In genomic region chr4:126852971-126853370, GRCm38 (mm10) we compare ENCODE assay signal across 25 mouse cellular contexts.
DNase-seq lines count a peak whose midpoint lies in the region; ATAC-seq and TF ChIP-seq lines count a peak whose summit lies in the region.
"Had no signal": no experiment of that assay in that cellular context is flagged by ENCODE, and none has a peak within 500 bp of the region (broad histone marks: within the 10 kb centered on the region; RNA-seq: fewer than 3 reads in every experiment).

No protein-coding gene starts in this region.

- H3K4me2 ChIP-seq in intestine, embryonic 15.5 days (replicated peaks): no peak overlapping the region
- H3K4me2 ChIP-seq in intestine, postnatal 0 days (replicated peaks; ENCODE audit: low read depth): no peak overlapping the region
- H3K4me2 ChIP-seq: embryonic facial prominence, embryonic 12.5 days; forebrain, embryonic 15.5 days; heart, embryonic 15.5 days; hindbrain, embryonic 12.5 days; lung, embryonic 15.5 days; midbrain, embryonic 13.5 days had no signal

- no peak for TF ChIP-seq POLR2A in testis, adult 2 months (IDR thresholded peaks at IDR 0.05; ENCODE audit: control insufficient read depth, low read depth, low read length)

- no peak overlapping the region for H3K4me3 ChIP-seq in intestine, embryonic 15.5 days (replicated peaks)
- no peak overlapping the region for H3K4me3 ChIP-seq in intestine, postnatal 0 days (ENCODE audit: low read depth, low read length)
- peak overlapping the region; percentile 35 for H3K4me3 ChIP-seq in testis, adult 2 months (ENCODE audit: control insufficient read depth, low read depth, low read length)
- H3K4me3 ChIP-seq: embryonic facial prominence, embryonic 12.5 days; forebrain, embryonic 15.5 days; gastrocnemius, adult 2 months; heart, embryonic 15.5 days; hindbrain, embryonic 12.5 days; left cerebral cortex, adult 2 months; lung, embryonic 15.5 days; megakaryocyte, embryonic 14.5 days; midbrain, embryonic 13.5 days had no signal

- H3K4me1 ChIP-seq in intestine, embryonic 15.5 days (replicated peaks): no peaks in the 10 kb centered on the region
- no peaks in the 10 kb centered on the region for H3K4me1 ChIP-seq in intestine, postnatal 0 days (replicated peaks; ENCODE audit: control insufficient read depth, insufficient read depth, low read length)
- no peaks in the 10 kb centered on the region for H3K4me1 ChIP-seq in testis, adult 2 months (ENCODE audit: control insufficient read depth, insufficient read depth, low read length)
- H3K4me1 ChIP-seq: forebrain, embryonic 15.5 days; hindbrain, embryonic 12.5 days; lung, embryonic 15.5 days; midbrain, embryonic 13.5 days had no signal

- H3K27ac ChIP-seq in intestine, embryonic 15.5 days: no peak overlapping the region
- no peak overlapping the region for H3K27ac ChIP-seq in intestine, postnatal 0 days (ENCODE audit: low read depth, low read length)
- no peak overlapping the region for H3K27ac ChIP-seq in testis, adult 2 months (ENCODE audit: control insufficient read depth, insufficient read depth, low read depth, low read length)
- H3K27ac ChIP-seq: embryonic facial prominence, embryonic 12.5 days; forebrain, embryonic 15.5 days; gastrocnemius, adult 2 months; heart, embryonic 15.5 days; hindbrain, embryonic 12.5 days; left cerebral cortex, adult 2 months; lung, embryonic 15.5 days; midbrain, embryonic 13.5 days had no signal

- 62% methylated on average over 11 of the region's 11 CpGs for WGBS in intestine, embryonic 15.5 days
- 72% methylated on average over 11 of the region's 11 CpGs for WGBS in intestine, postnatal 0 days

- no peak for TF ChIP-seq CTCF in intestine, postnatal 0 days (IDR thresholded peaks at IDR 0.05; ENCODE audit: low read depth)
- no peak for TF ChIP-seq CTCF in testis, adult 2 months (IDR thresholded peaks at IDR 0.05; ENCODE audit: control insufficient read depth, insufficient read depth, insufficient replicate concordance, low read depth, low read length)

- no peaks in the 10 kb centered on the region for H3K9me3 ChIP-seq in intestine, embryonic 15.5 days
- H3K9me3 ChIP-seq in intestine, postnatal 0 days (ENCODE audit: control insufficient read depth): no peaks in the 10 kb centered on the region
- H3K9me3 ChIP-seq: embryonic facial prominence, embryonic 12.5 days; forebrain, embryonic 15.5 days; G1E; heart, embryonic 15.5 days; hindbrain, embryonic 12.5 days; lung, embryonic 15.5 days; midbrain, embryonic 13.5 days had no signal

- no peaks in the 10 kb centered on the region for H3K27me3 ChIP-seq in intestine, embryonic 15.5 days (replicated peaks)
- H3K27me3 ChIP-seq in intestine, postnatal 0 days (replicated peaks; ENCODE audit: control insufficient read depth, insufficient read depth, low read length): no peaks in the 10 kb centered on the region
- H3K27me3 ChIP-seq in testis, adult 2 months (ENCODE audit: control insufficient read depth, insufficient read depth, low read length): no peaks in the 10 kb centered on the region
- H3K27me3 ChIP-seq: embryonic facial prominence, embryonic 12.5 days; forebrain, embryonic 15.5 days; heart, embryonic 15.5 days; hindbrain, embryonic 12.5 days; lung, embryonic 15.5 days; megakaryocyte, embryonic 14.5 days; midbrain, embryonic 13.5 days had no signal

- H3K36me3 ChIP-seq in intestine, embryonic 15.5 days: peaks cover 6% of the 10 kb centered on the region; the same call in 1 of the 2 replicates
- H3K36me3 ChIP-seq in intestine, postnatal 0 days (ENCODE audit: control insufficient read depth, insufficient read depth): peaks cover 60% of the 10 kb centered on the region
- H3K36me3 ChIP-seq in testis, adult 2 months (ENCODE audit: control insufficient read depth, insufficient read depth, low read length): peaks cover 4% of the 10 kb centered on the region

- ATAC-seq in intestine, embryonic 15.5 days: 0 out of 2 replicates have a peak, but pooled peaks have one; percentile 25
- ATAC-seq in intestine, postnatal 0 days: no peak
- ATAC-seq: forebrain, embryonic 15.5 days; midbrain, embryonic 13.5 days had no signal

- H3K9ac ChIP-seq in intestine, embryonic 15.5 days: no peak overlapping the region
- H3K9ac ChIP-seq in intestine, postnatal 0 days (ENCODE audit: low read depth, low read length): no peak overlapping the region
- H3K9ac ChIP-seq: embryonic facial prominence, embryonic 12.5 days; forebrain, embryonic 15.5 days; heart, embryonic 15.5 days; hindbrain, embryonic 12.5 days; lung, embryonic 15.5 days; midbrain, embryonic 13.5 days had no signal

- DNase-seq in cerebellum, adult 18-20 months: peak; percentile 13 to 19
- DNase-seq in cerebellum, adult 11 months: no peak
- DNase-seq in testis, postnatal 14 days (ENCODE audit: low spot score): no peak
- no peak for DNase-seq in retina, embryonic 14.5 days (ENCODE audit: low spot score)
- DNase-seq in gastrocnemius, postnatal 14 days: no peak
- DNase-seq: adrenal gland, adult 8-10 months; gastrocnemius, adult 2 months; kidney, adult 11 months; kidney, postnatal 14 days; lung, postnatal 4 days; retina, postnatal 1 day; right cerebral cortex, postnatal 14 days; thymus, postnatal 14 days had no signal

- intact Hi-C loops in gastrocnemius, postnatal 14 days (cut with DNase I; ENCODE audit: low total_unique reads): no loop called here

Comparison
In these comparisons a context has a peak if more than half of its experiments do, and no peak if none do; other contexts are left out.
1. DNase-seq: peak in cerebellum, adult 18-20 months (2 of 2); none in cerebellum, adult 11 months (single experiment), testis, postnatal 14 days (single experiment), retina, embryonic 14.5 days (single experiment) and gastrocnemius, postnatal 14 days (single experiment).